Mouse (Mus musculus) liver, embryonic 14.5 days (tissue): ENCODE data around the gene Dlk1. TPM values are rescaled to one million over a fixed set of nuclear protein-coding genes. Genes with fewer than 3 reads are reported as not detected.
A peak's percentile ranks its signal among the peaks of the same experiment; 100 is the strongest.

Source experiments
- ATAC-seq: fragments of 200-750 bp; cut with Nextera tagmentation; 2 replicates; pipeline ENCODE4 v1.8.0; 2017; ENCODE audit warnings: moderate number of reproducible peaks, mild to moderate bottlenecking, moderate library complexity; ENCODE audit not compliant: insufficient read depth
- DNase-seq, 3 experiments: peaks; one replicate each; pipeline ENCODE4 v3.0.0-alpha.2; 2012 to 2013; ENCODE audit warnings: low read depth in 3 of 3, low spot score in 3 of 3
- H3K27ac ChIP-seq: fragments of 300-500 bp; sonication (generic); 2 replicates; pipeline ENCODE4 v1.5.1; 2014; ENCODE audit warnings: moderate library complexity, mild to moderate bottlenecking, control low read depth, inconsistent platforms
- H3K27me3 ChIP-seq: fragments of 300-500 bp; sonication (generic); 2 replicates; pipeline ENCODE4 v1.6.1; 2014; ENCODE audit warnings: mild to moderate bottlenecking, low read length, moderate library complexity; ENCODE audit not compliant: control insufficient read depth, insufficient read depth
- H3K36me3 ChIP-seq: fragments of 300-500 bp; sonication (generic); replicated peaks from 2 replicates; pipeline ENCODE4 v1.6.1; 2014; ENCODE audit warnings: low read depth; ENCODE audit not compliant: control insufficient read depth, insufficient read depth
- H3K4me1 ChIP-seq, 2 experiments: fragments of 200-500 bp in 1 of 2; fragments of 300-500 bp in 1 of 2; sonication (generic) in 1 of 2; replicated peaks; 2 replicates each; pipeline ENCODE4 v1.6.1; 2012 to 2014; ENCODE audit warnings: antibody characterized with exemption in 1 of 2, inconsistent platforms in 1 of 2, low read length in 1 of 2; ENCODE audit not compliant: control insufficient read depth in 2 of 2, insufficient read depth in 2 of 2
- H3K4me2 ChIP-seq: fragments of 300-500 bp; sonication (generic); 2 replicates; pipeline ENCODE4 v1.6.1; 2014; ENCODE audit warnings: low read depth, mild to moderate bottlenecking, control low read depth, moderate library complexity
- H3K4me3 ChIP-seq, 2 experiments: fragments of 200-500 bp in 1 of 2; fragments of 300-500 bp in 1 of 2; sonication (generic) in 1 of 2; 2 replicates each; pipeline ENCODE4 v1.5.1; 2012 to 2014; ENCODE audit warnings: low read depth in 2 of 2, low read length in 2 of 2, mild to moderate bottlenecking in 2 of 2, control low read depth in 1 of 2, inconsistent platforms in 1 of 2, moderate library complexity in 1 of 2; ENCODE audit not compliant: insufficient read depth in 1 of 2
- H3K9ac ChIP-seq: fragments of 300-500 bp; sonication (generic); replicated peaks from 2 replicates; pipeline ENCODE4 v1.6.1; 2014; ENCODE audit warnings: mild to moderate bottlenecking, control low read depth, moderate library complexity
- H3K9me3 ChIP-seq: fragments of 300-500 bp; sonication (generic); 2 replicates; pipeline ENCODE4 v1.6.1; 2016; ENCODE audit warnings: low read length, mixed read lengths; ENCODE audit not compliant: control insufficient read depth
- CTCF ChIP-seq: IDR thresholded peaks from 2 replicates; pipeline ENCODE4 v1.5.1; 2016; ENCODE audit warnings: antibody characterized with exemption, low read depth, control low read depth
- EP300 ChIP-seq: IDR thresholded peaks from 2 replicates; pipeline ENCODE4 v1.6.1; 2016; ENCODE audit warnings: antibody characterized with exemption, low read depth
- WGBS: fragments of 180-500 bp; shearing (Covaris S2); extraction: QIAGEN DNeasy Blood & Tissue Kit; methylation state at CpG from one replicate; pipeline ENCODE4 v1.1.7; 2014; ENCODE audit not compliant: insufficient replicate concordance; 5-methylcytosine and 5-hydroxymethylcytosine counted together
- polyA plus RNA-seq, 2 experiments: library from polyadenylated mRNA; depleted of rRNA in 1 of 2; stranded (reverse) in 1 of 2; unstranded in 1 of 2; fragments of >200 nt; fragmentation: Nextera tagmentation in 1 of 2; extraction: Ambion mirVana in 1 of 2; gene quantifications; 2 replicates each; pipeline versions ENCODE4 v1.2.1 to v1.2.3; 2012 to 2014

Dlk1 gene
- polyA plus RNA-seq, 2 experiments: 327 to 1,200 TPM

DNA sequence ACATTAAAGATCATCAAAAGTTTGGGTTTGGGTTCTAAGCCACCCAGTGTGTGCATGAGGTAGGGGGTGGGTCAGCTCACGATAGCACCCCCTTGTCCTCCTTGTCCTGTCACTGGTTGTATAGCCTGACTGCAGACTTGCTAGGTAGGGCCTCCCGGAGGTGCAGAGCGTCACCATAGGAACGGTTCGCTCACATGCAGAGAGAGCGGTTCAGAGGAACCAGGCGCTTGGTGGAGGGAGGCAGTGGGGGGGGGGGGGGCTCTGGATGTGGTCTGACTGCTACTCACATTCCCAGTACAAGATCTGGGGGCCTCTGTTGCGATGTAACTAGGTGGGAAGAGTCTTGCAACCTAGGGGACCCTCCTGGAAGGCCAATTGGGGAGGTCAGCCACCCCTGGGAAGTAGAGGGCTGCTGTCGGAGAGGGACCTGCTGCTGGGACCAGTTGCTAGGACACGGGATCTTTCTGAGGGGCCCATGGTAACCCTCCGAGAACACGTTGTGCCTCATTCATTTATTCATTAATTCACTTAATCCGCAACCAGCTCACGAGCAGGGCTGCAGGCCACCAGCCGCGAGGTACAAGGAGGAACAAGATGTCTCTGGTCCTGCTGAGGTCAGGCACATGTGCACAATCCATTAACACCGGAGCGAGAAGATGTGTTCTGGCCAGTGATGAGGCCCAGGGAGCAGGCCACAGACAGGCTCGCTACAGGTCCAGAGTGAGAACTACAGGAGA, 7.0 kb upstream of the Dlk1 start:
- H3K4me2 ChIP-seq: peak overlapping the region; percentile 11
- ATAC-seq (no peak), DNase-seq (no peak)
- WGBS: 15% methylated on average over 19 of the region's 19 CpGs
- no peaks in the 10 kb centered on the region for H3K36me3 ChIP-seq
- no peak overlapping the region for H3K4me3 ChIP-seq
- H3K27ac ChIP-seq: no peak overlapping the region
- peaks cover 0 to 32% of the 10 kb centered on the region in 2 experiments; a peak in 2 of 4 replicates for H3K4me1 ChIP-seq
- no peaks in the 10 kb centered on the region for H3K9me3 ChIP-seq
- peaks cover 9% of the 10 kb centered on the region for H3K27me3 ChIP-seq
- TF ChIP-seq CTCF: peak; percentile 45
- TF ChIP-seq EP300: no peak
- no peak overlapping the region for H3K9ac ChIP-seq

DNA sequence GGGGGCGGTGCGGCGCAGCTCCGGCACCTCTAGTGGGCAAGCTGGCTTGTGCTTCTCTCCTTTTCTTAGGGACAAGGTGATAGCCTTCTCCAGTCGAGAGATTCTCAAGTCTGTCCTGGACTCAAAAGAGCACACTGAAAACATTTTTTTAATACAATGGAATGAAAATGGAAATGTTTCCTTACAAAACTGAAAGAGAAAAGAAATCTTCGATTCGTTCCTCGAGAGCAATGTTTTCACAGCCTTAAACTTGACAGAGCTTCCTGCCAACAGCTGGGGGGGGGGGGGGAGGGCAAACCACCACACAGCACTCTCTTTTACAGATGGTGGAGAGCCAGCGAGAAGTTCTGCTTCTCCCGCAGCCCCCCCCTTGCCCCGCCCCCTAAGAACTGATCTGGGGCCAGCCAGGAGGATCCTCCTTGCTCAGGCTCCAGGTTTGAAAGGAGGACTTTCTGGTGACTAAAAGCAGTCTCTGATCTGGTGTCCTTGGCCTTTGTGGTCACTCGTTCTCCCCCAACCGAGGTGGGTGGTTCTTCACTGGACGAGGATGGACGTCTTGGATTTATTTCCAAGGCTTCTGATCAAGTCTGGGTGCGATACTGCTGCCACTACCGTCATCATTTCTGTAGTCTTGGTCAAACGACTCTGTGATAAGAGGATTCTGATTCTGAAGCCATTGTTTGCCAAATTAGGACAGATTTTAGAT, 6.2 kb upstream of the Dlk1 start:
- Histone ChIP-seq H3K4me3 (no peak overlapping the region), H3K4me2 (peak overlapping the region; percentile 11), H3K9me3 (no peaks in the 10 kb centered on the region), H3K9ac (no peak overlapping the region), H3K27me3 (peaks cover 11% of the 10 kb centered on the region), H3K4me1 (peaks cover 0 to 30% of the 10 kb centered on the region in 2 experiments; a peak in 2 of 4 replicates), H3K27ac (no peak overlapping the region), H3K36me3 (no peaks in the 10 kb centered on the region)
- ATAC-seq (no peak), DNase-seq (no peak)
- TF ChIP-seq EP300: no peak
- TF ChIP-seq CTCF: no peak
- WGBS: 6% methylated on average over 18 of the region's 18 CpGs

GRCm38 (mm10) chr12:109449421-109450411, 2.9 kb upstream of the Dlk1 start:
- Histone ChIP-seq H3K27me3 (peaks cover 41% of the 10 kb centered on the region), H3K4me1 (peaks cover 0 to 21% of the 10 kb centered on the region in 2 experiments; a peak in 1 of 4 replicates), H3K9ac (no peak overlapping the region), H3K27ac (no peak overlapping the region), H3K4me2 (peak overlapping the region; percentile 41), H3K4me3 (no peak overlapping the region), H3K36me3 (no peaks in the 10 kb centered on the region), H3K9me3 (no peaks in the 10 kb centered on the region)
- 3% methylated on average over 29 of the region's 30 CpGs for WGBS
- ATAC-seq (no peak), DNase-seq (no peak)
- TF ChIP-seq EP300 (no peak), CTCF (no peak)

DNA sequence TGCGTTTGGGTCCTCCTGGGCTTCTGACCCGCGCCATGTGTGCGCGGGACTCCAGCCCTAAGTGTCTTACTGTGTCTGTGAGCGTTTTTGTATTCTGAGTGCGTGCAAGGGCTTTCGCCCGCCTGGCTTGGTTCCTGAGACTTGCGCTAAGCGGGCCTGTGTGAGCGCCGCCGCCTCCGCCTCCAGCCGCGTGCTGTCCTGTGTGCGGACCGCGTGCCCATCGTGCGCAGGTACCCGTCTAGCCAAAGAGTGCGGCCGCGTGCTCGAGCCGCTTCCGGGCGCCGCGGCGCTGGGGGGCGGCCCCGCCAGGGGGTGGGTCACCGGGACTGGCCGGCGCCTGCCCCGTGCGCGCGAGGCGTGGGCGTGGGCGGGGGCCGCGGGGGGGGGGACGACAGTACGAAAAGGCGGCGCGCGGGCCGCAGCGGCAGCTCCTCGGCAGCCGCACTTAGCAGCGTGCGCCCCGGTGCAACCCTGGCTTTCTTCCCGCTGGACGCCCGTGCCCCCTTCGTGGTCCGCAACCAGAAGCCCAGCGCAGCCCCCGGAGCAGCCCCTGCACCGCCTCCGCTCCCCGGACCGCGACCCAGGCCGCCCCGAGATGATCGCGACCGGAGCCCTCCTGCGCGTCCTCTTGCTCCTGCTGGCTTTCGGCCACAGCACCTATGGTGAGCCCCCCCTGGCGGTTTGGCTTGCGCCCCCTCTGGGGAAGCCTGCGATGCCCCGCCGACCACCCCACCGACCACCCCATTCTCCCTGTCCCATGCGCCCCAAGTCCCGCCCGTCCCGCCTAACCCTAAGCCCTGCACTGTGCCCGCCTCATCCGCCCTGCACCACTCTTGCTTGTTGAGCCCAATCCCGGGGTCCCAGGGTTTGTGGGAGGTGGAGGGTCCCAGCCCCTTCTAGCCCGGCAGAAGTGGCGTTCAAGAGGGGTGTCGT, 708 bp downstream of the Dlk1 start:
- H3K27ac ChIP-seq: no peak overlapping the region; the same call in 1 of the 2 replicates
- WGBS: 2% methylated on average over 83 of the region's 96 CpGs

More for the DNA sequence above, 708 bp downstream of the Dlk1 start:
- TF ChIP-seq EP300 (no peak), CTCF (no peak)
- Histone ChIP-seq H3K9ac (peak overlapping the region; percentile 47), H3K9me3 (no peaks in the 10 kb centered on the region), H3K4me3 (peak overlapping the region; percentile 51 to 60), H3K4me1 (peaks cover 0 to 11% of the 10 kb centered on the region in 2 experiments; a peak in 1 of 4 replicates), H3K4me2 (peak overlapping the region; percentile 41), H3K36me3 (no peaks in the 10 kb centered on the region), H3K27me3 (peaks cover 42% of the 10 kb centered on the region)
- ATAC-seq: peak; percentile 65
- DNase-seq: no peak
